Mouse (Mus musculus): Measurements from ENCODE around the gene Tssc4. TPM values are rescaled to one million over a fixed set of nuclear protein-coding genes. Genes with fewer than 3 reads are reported as not detected.

The Tssc4 gene
- polyA plus RNA-seq (2015; fragmentation: Nextera tagmentation; extraction: Ambion mirVana) = 33.7 and 34.1 TPM in 2 replicates

- peaks cover 14% of the 10 kb centered on the region for H3K36me3 ChIP-seq (ENCODE audit: control insufficient read depth, insufficient read depth)
- peak within 1 kb of the TSS; percentile 90 for H3K4me2 ChIP-seq (ENCODE audit: low read depth, low read length)
- H3K9me3 ChIP-seq (replicated peaks; ENCODE audit: control insufficient read depth, low read length) = no peaks in the 10 kb centered on the region
- H3K4me3 ChIP-seq (ENCODE audit: low read depth, low read length) = peak within 1 kb of the TSS; percentile 81
- peak; percentile 96 for ATAC-seq (ENCODE audit: low read depth)
- peak within 1 kb of the TSS; percentile 76 for H3K9ac ChIP-seq (ENCODE audit: low read depth, low read length)
- peaks cover 15% of the 10 kb centered on the region for H3K4me1 ChIP-seq (ENCODE audit: control insufficient read depth, low read depth, low read length)
- no peaks in the 10 kb centered on the region for H3K27me3 ChIP-seq (ENCODE audit: control insufficient read depth, insufficient read depth, low read depth, low read length)
- peak within 1 kb of the TSS; percentile 74 for H3K27ac ChIP-seq (ENCODE audit: low read length)
- WGBS (ENCODE audit: insufficient replicate concordance) = under 1% methylated on average over 51 of the region's 51 CpGs
Measured at GRCm38 (mm10) chr7:143068882-143069591, at the start of gene Tssc4. Tssc4 (plus strand) TSS chr7:143069249.

- Histone ChIP-seq H3K9ac (ENCODE audit: low read depth, low read length) (no peak overlapping the region), H3K27ac (ENCODE audit: low read length) (no peak overlapping the region), H3K4me1 (ENCODE audit: control insufficient read depth, low read depth, low read length) (peaks cover 8% of the 10 kb centered on the region), H3K27me3 (ENCODE audit: control insufficient read depth, insufficient read depth, low read depth, low read length) (no peaks in the 10 kb centered on the region), H3K4me2 (ENCODE audit: low read depth, low read length) (no peak overlapping the region), H3K36me3 (ENCODE audit: control insufficient read depth, insufficient read depth) (no peaks in the 10 kb centered on the region; the same call in 1 of the 2 replicates), H3K9me3 (replicated peaks; ENCODE audit: control insufficient read depth, low read length) (no peaks in the 10 kb centered on the region), H3K4me3 (ENCODE audit: low read depth, low read length) (no peak overlapping the region)
- no peak for ATAC-seq (ENCODE audit: low read depth)
Measured at GRCm38 (mm10) chr7:143020040-143020439, 49.0 kb upstream of the Tssc4 start.

GRCm38 (mm10) chr7:143020764-143021163 is 48.3 kb upstream of the Tssc4 start:
- Histone ChIP-seq H3K27me3 (ENCODE audit: control insufficient read depth, insufficient read depth, low read depth, low read length) (no peaks in the 10 kb centered on the region), H3K36me3 (ENCODE audit: control insufficient read depth, insufficient read depth) (no peaks in the 10 kb centered on the region; the same call in 1 of the 2 replicates), H3K4me3 (ENCODE audit: low read depth, low read length) (no peak overlapping the region), H3K9ac (ENCODE audit: low read depth, low read length) (no peak overlapping the region), H3K9me3 (replicated peaks; ENCODE audit: control insufficient read depth, low read length) (no peaks in the 10 kb centered on the region), H3K27ac (ENCODE audit: low read length) (no peak overlapping the region), H3K4me2 (ENCODE audit: low read depth, low read length) (no peak overlapping the region), H3K4me1 (ENCODE audit: control insufficient read depth, low read depth, low read length) (peaks cover 6% of the 10 kb centered on the region)
- 71% methylated on average over 3 of the region's 3 CpGs for WGBS (ENCODE audit: insufficient replicate concordance)
- ATAC-seq (ENCODE audit: low read depth) = no peak

- Histone ChIP-seq H3K27me3 (ENCODE audit: control insufficient read depth, insufficient read depth, low read depth, low read length) (no peaks in the 10 kb centered on the region), H3K27ac (ENCODE audit: low read length) (no peak overlapping the region), H3K36me3 (ENCODE audit: control insufficient read depth, insufficient read depth) (no peaks in the 10 kb centered on the region; the same call in 1 of the 2 replicates), H3K4me1 (ENCODE audit: control insufficient read depth, low read depth, low read length) (no peaks in the 10 kb centered on the region; the same call in none of the 2 replicates), H3K4me2 (ENCODE audit: low read depth, low read length) (no peak overlapping the region), H3K9me3 (replicated peaks; ENCODE audit: control insufficient read depth, low read length) (no peaks in the 10 kb centered on the region), H3K4me3 (ENCODE audit: low read depth, low read length) (no peak overlapping the region), H3K9ac (ENCODE audit: low read depth, low read length) (no peak overlapping the region)
- no peak for ATAC-seq (ENCODE audit: low read depth)
- 39% methylated on average over 5 of the region's 5 CpGs for WGBS (ENCODE audit: insufficient replicate concordance)
Measured at GRCm38 (mm10) chr7:143021356-143022164, 47.5 kb upstream of the Tssc4 start.

- WGBS (ENCODE audit: insufficient replicate concordance) = 54% methylated on average over 2 of the region's 2 CpGs
- H3K4me3 ChIP-seq (ENCODE audit: low read depth, low read length) = no peak overlapping the region
- no peak overlapping the region for H3K9ac ChIP-seq (ENCODE audit: low read depth, low read length)
- ATAC-seq (ENCODE audit: low read depth) = no peak
- no peaks in the 10 kb centered on the region for H3K9me3 ChIP-seq (replicated peaks; ENCODE audit: control insufficient read depth, low read length)
- no peaks in the 10 kb centered on the region for H3K27me3 ChIP-seq (ENCODE audit: control insufficient read depth, insufficient read depth, low read depth, low read length)
- H3K4me1 ChIP-seq (ENCODE audit: control insufficient read depth, low read depth, low read length) = no peaks in the 10 kb centered on the region; the same call in none of the 2 replicates
- no peak overlapping the region for H3K4me2 ChIP-seq (ENCODE audit: low read depth, low read length)
- H3K27ac ChIP-seq (ENCODE audit: low read length) = no peak overlapping the region
- H3K36me3 ChIP-seq (ENCODE audit: control insufficient read depth, insufficient read depth) = no peaks in the 10 kb centered on the region; the same call in 1 of the 2 replicates
Measured at GRCm38 (mm10) chr7:143023499-143023898, 45.5 kb upstream of the Tssc4 start.

GRCm38 (mm10) chr7:143024293-143024692 is 44.8 kb upstream of the Tssc4 start:
- Histone ChIP-seq H3K4me2 (ENCODE audit: low read depth, low read length) (no peak overlapping the region), H3K27me3 (ENCODE audit: control insufficient read depth, insufficient read depth, low read depth, low read length) (no peaks in the 10 kb centered on the region), H3K36me3 (ENCODE audit: control insufficient read depth, insufficient read depth) (no peaks in the 10 kb centered on the region), H3K4me3 (ENCODE audit: low read depth, low read length) (no peak overlapping the region), H3K9me3 (replicated peaks; ENCODE audit: control insufficient read depth, low read length) (no peaks in the 10 kb centered on the region), H3K9ac (ENCODE audit: low read depth, low read length) (no peak overlapping the region), H3K4me1 (ENCODE audit: control insufficient read depth, low read depth, low read length) (no peaks in the 10 kb centered on the region; the same call in none of the 2 replicates), H3K27ac (ENCODE audit: low read length) (no peak overlapping the region)
- ATAC-seq (ENCODE audit: low read depth) = no peak
- 62% methylated on average over 1 of the region's 1 CpGs for WGBS (ENCODE audit: insufficient replicate concordance)

- no peak overlapping the region for H3K4me2 ChIP-seq (ENCODE audit: low read depth, low read length)
- no peaks in the 10 kb centered on the region; the same call in none of the 2 replicates for H3K4me1 ChIP-seq (ENCODE audit: control insufficient read depth, low read depth, low read length)
- H3K9ac ChIP-seq (ENCODE audit: low read depth, low read length) = no peak overlapping the region
- no peaks in the 10 kb centered on the region for H3K36me3 ChIP-seq (ENCODE audit: control insufficient read depth, insufficient read depth)
- no peak overlapping the region for H3K4me3 ChIP-seq (ENCODE audit: low read depth, low read length)
- H3K27me3 ChIP-seq (ENCODE audit: control insufficient read depth, insufficient read depth, low read depth, low read length) = no peaks in the 10 kb centered on the region
- ATAC-seq (ENCODE audit: low read depth) = no peak
- no peaks in the 10 kb centered on the region for H3K9me3 ChIP-seq (replicated peaks; ENCODE audit: control insufficient read depth, low read length)
- 69% methylated on average over 3 of the region's 3 CpGs for WGBS (ENCODE audit: insufficient replicate concordance)
- no peak overlapping the region for H3K27ac ChIP-seq (ENCODE audit: low read length)
Measured at GRCm38 (mm10) chr7:143025496-143025895, 43.6 kb upstream of the Tssc4 start.

GRCm38 (mm10) chr7:143027196-143027595 is 41.9 kb upstream of the Tssc4 start:
- Histone ChIP-seq H3K4me1 (ENCODE audit: control insufficient read depth, low read depth, low read length) (no peaks in the 10 kb centered on the region), H3K36me3 (ENCODE audit: control insufficient read depth, insufficient read depth) (no peaks in the 10 kb centered on the region), H3K4me2 (ENCODE audit: low read depth, low read length) (no peak overlapping the region), H3K27ac (ENCODE audit: low read length) (no peak overlapping the region), H3K27me3 (ENCODE audit: control insufficient read depth, insufficient read depth, low read depth, low read length) (no peaks in the 10 kb centered on the region), H3K9ac (ENCODE audit: low read depth, low read length) (no peak overlapping the region), H3K9me3 (replicated peaks; ENCODE audit: control insufficient read depth, low read length) (no peaks in the 10 kb centered on the region), H3K4me3 (ENCODE audit: low read depth, low read length) (no peak overlapping the region)
- 81% methylated on average over 4 of the region's 4 CpGs for WGBS (ENCODE audit: insufficient replicate concordance)
- ATAC-seq (ENCODE audit: low read depth) = no peak

GRCm38 (mm10) chr7:143031816-143032215 is 37.2 kb upstream of the Tssc4 start:
- Histone ChIP-seq H3K9me3 (replicated peaks; ENCODE audit: control insufficient read depth, low read length) (no peaks in the 10 kb centered on the region), H3K9ac (ENCODE audit: low read depth, low read length) (no peak overlapping the region), H3K4me1 (ENCODE audit: control insufficient read depth, low read depth, low read length) (no peaks in the 10 kb centered on the region), H3K27me3 (ENCODE audit: control insufficient read depth, insufficient read depth, low read depth, low read length) (no peaks in the 10 kb centered on the region), H3K4me2 (ENCODE audit: low read depth, low read length) (no peak overlapping the region), H3K27ac (ENCODE audit: low read length) (no peak overlapping the region), H3K4me3 (ENCODE audit: low read depth, low read length) (no peak overlapping the region), H3K36me3 (ENCODE audit: control insufficient read depth, insufficient read depth) (no peaks in the 10 kb centered on the region)
- WGBS (ENCODE audit: insufficient replicate concordance) = 65% methylated on average over 1 of the region's 1 CpGs
- no peak for ATAC-seq (ENCODE audit: low read depth)

Measured in liver, embryonic 16.5 days (tissue).